8 mouse cellular contexts compared by ENCODE assay signal in the genomic region with DNA sequence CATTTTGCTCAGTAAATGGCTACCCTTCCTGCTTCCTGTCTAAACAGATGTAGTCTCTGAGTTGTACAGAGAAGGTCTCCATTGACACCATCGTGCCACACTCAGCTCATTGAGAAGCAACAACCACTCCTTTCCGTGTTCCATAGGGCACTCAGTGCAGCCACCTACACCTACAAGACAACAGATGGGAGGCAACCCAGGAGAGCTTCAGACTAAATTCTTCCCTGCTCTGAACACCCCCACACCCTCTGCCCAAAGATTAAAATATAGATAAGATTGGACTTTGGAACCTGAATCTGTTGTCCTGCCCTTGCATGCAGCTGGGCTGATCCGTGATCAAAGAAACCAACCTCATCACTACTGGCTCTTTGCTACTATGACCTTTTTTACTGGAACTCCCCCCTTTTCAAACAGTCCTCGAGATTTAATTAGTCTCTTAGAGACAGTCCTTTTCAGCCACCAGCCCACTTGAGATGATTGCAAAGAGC. TPM values are rescaled to one million over a fixed set of nuclear protein-coding genes. Genes with fewer than 3 reads are reported as not detected.
DNase-seq lines count a peak whose midpoint lies in the region; ATAC-seq lines count a peak whose summit lies in the region.

No protein-coding gene starts in this region.

- no peaks in the 10 kb centered on the region for H3K27me3 ChIP-seq in heart, embryonic 14.5 days (ENCODE audit: control insufficient read depth, insufficient read depth, low read length)
- H3K27me3 ChIP-seq in embryonic facial prominence, embryonic 10.5 days (replicated peaks; ENCODE audit: low read depth, poor library complexity, severe bottlenecking) = no peaks in the 10 kb centered on the region
- no peaks in the 10 kb centered on the region for H3K27me3 ChIP-seq in hindbrain, embryonic 15.5 days
- H3K27me3 ChIP-seq in midbrain, embryonic 12.5 days = no peaks in the 10 kb centered on the region

- H3K36me3 ChIP-seq in heart, embryonic 14.5 days (ENCODE audit: control insufficient read depth, insufficient read depth, low read length) = no peaks in the 10 kb centered on the region
- no peaks in the 10 kb centered on the region for H3K36me3 ChIP-seq in embryonic facial prominence, embryonic 10.5 days (replicated peaks)
- H3K36me3 ChIP-seq in hindbrain, embryonic 15.5 days = no peaks in the 10 kb centered on the region
- H3K36me3 ChIP-seq in midbrain, embryonic 12.5 days = no peaks in the 10 kb centered on the region

- H3K4me1 ChIP-seq in heart, embryonic 14.5 days (ENCODE audit: control insufficient read depth in 2 of 2, insufficient read depth in 2 of 2, low read length in 2 of 2) = peaks cover 3 to 7% of the 10 kb centered on the region in 2 experiments; a peak in 2 of 4 replicates
- H3K4me1 ChIP-seq in embryonic facial prominence, embryonic 10.5 days = peaks cover 15% of the 10 kb centered on the region
- H3K4me1 ChIP-seq in hindbrain, embryonic 15.5 days (replicated peaks) = peaks cover 14% of the 10 kb centered on the region
- no peaks in the 10 kb centered on the region; the same call in 1 of the 2 replicates for H3K4me1 ChIP-seq in midbrain, embryonic 12.5 days

- peak overlapping the region in 1 of 2 experiments; percentile 78; a peak in 2 of 4 replicates for H3K27ac ChIP-seq in heart, embryonic 14.5 days (replicated peaks in 1 of 2; ENCODE audit: control insufficient read depth in 1 of 2, insufficient read depth in 1 of 2, low read depth in 2 of 2, low read length in 2 of 2)
- H3K27ac ChIP-seq in embryonic facial prominence, embryonic 10.5 days (replicated peaks) = peak overlapping the region; percentile 86
- H3K27ac ChIP-seq in hindbrain, embryonic 15.5 days (replicated peaks) = no peak overlapping the region
- no peak overlapping the region for H3K27ac ChIP-seq in midbrain, embryonic 12.5 days (replicated peaks)

- 66% methylated on average over 4 of the region's 4 CpGs for WGBS in heart, embryonic 14.5 days
- 71% methylated on average over 4 of the region's 4 CpGs for WGBS in embryonic facial prominence, embryonic 10.5 days
- WGBS in hindbrain, embryonic 15.5 days = 78% methylated on average over 4 of the region's 4 CpGs
- WGBS in midbrain, embryonic 12.5 days = 59% methylated on average over 4 of the region's 4 CpGs

- no peak for ATAC-seq in heart, embryonic 14.5 days (ENCODE audit: insufficient number of reproducible peaks, insufficient read depth, low FRiP score, low read depth)
- no peak for ATAC-seq in hindbrain, embryonic 15.5 days (ENCODE audit: low FRiP score, low read depth)
- ATAC-seq in midbrain, embryonic 12.5 days (ENCODE audit: low FRiP score, low read depth) = no peak
- ATAC-seq in inflammation-experienced regulatory T-cells, adult 6 months = no peak

- H3K4me2 ChIP-seq in heart, embryonic 14.5 days (ENCODE audit: low read length) = peak overlapping the region; percentile 86
- H3K4me2 ChIP-seq in hindbrain, embryonic 15.5 days = peak overlapping the region; percentile 75
- H3K4me2 ChIP-seq in midbrain, embryonic 12.5 days (replicated peaks) = peak overlapping the region; percentile 67

- H3K4me3 ChIP-seq in heart, embryonic 14.5 days (ENCODE audit: control insufficient read depth in 1 of 2, insufficient read depth in 1 of 2, low read depth in 1 of 2, low read length in 2 of 2) = peak overlapping the region; percentile 69 to 94
- H3K4me3 ChIP-seq in embryonic facial prominence, embryonic 10.5 days = peak overlapping the region; percentile 62
- peak overlapping the region; percentile 48 for H3K4me3 ChIP-seq in hindbrain, embryonic 15.5 days
- H3K4me3 ChIP-seq in midbrain, embryonic 12.5 days = peak overlapping the region; percentile 50

- no peak for DNase-seq in heart, postnatal 36 days
- DNase-seq in embryonic facial prominence, embryonic 10.5 days (ENCODE audit: low spot score) = no peak
- DNase-seq in thymus, postnatal 0 days (ENCODE audit: low spot score) = no peak
- no peak for DNase-seq in cerebellum, postnatal 10 days

- intact Hi-C loops in heart, postnatal 36 days (cut with DNase I) = loop anchor here (5.0 to 10.0 kb wide), 3 partner anchors 68 to 225 kb away; a partner anchor contains a TSS

- peak overlapping the region; percentile 90 for H3K9ac ChIP-seq in heart, embryonic 14.5 days (ENCODE audit: low read length)
- H3K9ac ChIP-seq in hindbrain, embryonic 15.5 days = peak overlapping the region; percentile 52; the same call in 1 of the 2 replicates
- no peak overlapping the region for H3K9ac ChIP-seq in midbrain, embryonic 12.5 days (replicated peaks)

- H3K9me3 ChIP-seq in heart, embryonic 14.5 days (ENCODE audit: control insufficient read depth, low read length) = no peaks in the 10 kb centered on the region
- peaks cover 3% of the 10 kb centered on the region; the same call in 1 of the 2 replicates for H3K9me3 ChIP-seq in embryonic facial prominence, embryonic 10.5 days
- H3K9me3 ChIP-seq in hindbrain, embryonic 15.5 days = no peaks in the 10 kb centered on the region
- H3K9me3 ChIP-seq in midbrain, embryonic 12.5 days = 0 out of 2 replicates have a peak, but pooled peaks cover 3% of the 10 kb centered on the region

RNA-seq across cellular contexts. Expression of a gene that starts 53.4 kb away (rescaled TPM):
- not detected in 2 replicates for polyA plus RNA-seq in heart, embryonic 14.5 days (2014; fragmentation: Nextera tagmentation; extraction: Ambion mirVana)
- total RNA-seq in heart, postnatal 36 days (2021) = under 1 TPM in 1 of 2 experiments, not detected in 1; 0.19 TPM
- polyA plus RNA-seq in embryonic facial prominence, embryonic 10.5 days (2016; fragmentation: Nextera tagmentation; extraction: Ambion mirVana) = not detected in 2 replicates
- polyA plus RNA-seq in hindbrain, embryonic 15.5 days (2015; fragmentation: Nextera tagmentation; extraction: Ambion mirVana) = not detected in 2 replicates
- polyA plus RNA-seq in midbrain, embryonic 12.5 days (2016; fragmentation: Nextera tagmentation; extraction: Ambion mirVana) = not detected in 2 replicates
- polyA plus RNA-seq in inflammation-experienced regulatory T-cells, adult 6 months (2017; shearing (Covaris generic)) = not detected
- not detected in 2 replicates for polyA plus RNA-seq in thymus, postnatal 0 days (2015; fragmentation: Nextera tagmentation; extraction: Ambion mirVana)
